In genomic region chr10:60577125-60577919, GRCm38 (mm10) we compare ENCODE assay signal across 9 mouse cellular contexts.
A peak's percentile ranks its signal among the peaks of the same experiment; 100 is the strongest.
DNase-seq lines count a peak whose midpoint lies in the region; ATAC-seq and TF ChIP-seq lines count a peak whose summit lies in the region.
"Had no signal": no experiment of that assay in that cellular context is flagged by ENCODE, and none has a peak within 500 bp of the region (broad histone marks: within the 10 kb centered on the region; RNA-seq: fewer than 3 reads in every experiment).

No protein-coding gene starts in this region.

- TF ChIP-seq EP300 in liver, postnatal 0 days (IDR thresholded peaks at IDR 0.05; ENCODE audit: low read depth) = peak; percentile 96

- WGBS in forebrain, embryonic 15.5 days = 31% methylated on average over 13 of the region's 13 CpGs
- 28% methylated on average over 13 of the region's 13 CpGs for WGBS in liver, postnatal 0 days (ENCODE audit: insufficient replicate concordance)

- TF ChIP-seq CTCF in liver, postnatal 0 days (IDR thresholded peaks at IDR 0.05; ENCODE audit: low read depth) = no peak

- H3K36me3 ChIP-seq in forebrain, embryonic 15.5 days = no peaks in the 10 kb centered on the region
- H3K36me3 ChIP-seq in liver, postnatal 0 days (replicated peaks; ENCODE audit: insufficient read depth, low read length) = no peaks in the 10 kb centered on the region

- 0 out of 2 replicates have a peak, but pooled peaks have one; percentile 20 for ATAC-seq in forebrain, embryonic 15.5 days (replicated peaks)
- ATAC-seq in hematopoietic stem cell, adult 5-6 weeks (replicated peaks in 1 of 2; ENCODE audit: insufficient read depth in 1 of 2, low FRiP score in 2 of 2, low TSS enrichment in 1 of 2, low read depth in 1 of 2, poor library complexity in 2 of 2, severe bottlenecking in 2 of 2) = peak; percentile 78 to 83
- ATAC-seq in liver, postnatal 0 days = peak; percentile 95

- H3K4me2 ChIP-seq in forebrain, embryonic 15.5 days (replicated peaks) = no peak overlapping the region
- H3K4me2 ChIP-seq in liver, postnatal 0 days (ENCODE audit: low read depth, low read length) = peak overlapping the region; percentile 27; the same call in 1 of the 2 replicates

- H3K4me3 ChIP-seq in forebrain, embryonic 15.5 days = no peak overlapping the region
- no peak overlapping the region for H3K4me3 ChIP-seq in liver, postnatal 0 days (ENCODE audit: low read depth, low read length)

- no peak overlapping the region for H3K9ac ChIP-seq in forebrain, embryonic 15.5 days (replicated peaks)
- 0 out of 2 replicates have a peak overlapping the region, but pooled peaks have one; percentile 5 for H3K9ac ChIP-seq in liver, postnatal 0 days (replicated peaks)

- no peak overlapping the region for H3K27ac ChIP-seq in forebrain, embryonic 15.5 days (replicated peaks)
- peak overlapping the region; percentile 85 for H3K27ac ChIP-seq in liver, postnatal 0 days (ENCODE audit: low read depth)

- H3K9me3 ChIP-seq in forebrain, embryonic 15.5 days = no peaks in the 10 kb centered on the region
- no peaks in the 10 kb centered on the region for H3K9me3 ChIP-seq in liver, postnatal 0 days (ENCODE audit: low read length)

- peak; percentile 36 for DNase-seq in right cerebral cortex, postnatal 4 days
- no peak for DNase-seq in right cerebral cortex, postnatal 36 days (ENCODE audit: low spot score in 2 of 2)
- DNase-seq in liver, postnatal 0 days = peak; percentile 90
- peak; percentile 91 to 96 for DNase-seq in spleen, postnatal 10 days (ENCODE audit: low spot score in 2 of 2)
- no peak for DNase-seq in thymus, postnatal 10 days (ENCODE audit: low spot score in 2 of 2)
- no peak for DNase-seq in adipocyte (ENCODE audit: low spot score)

- H3K4me1 ChIP-seq in forebrain, embryonic 15.5 days = peaks cover 8% of the 10 kb centered on the region
- H3K4me1 ChIP-seq in liver, postnatal 0 days (ENCODE audit: insufficient read depth) = peaks cover 19% of the 10 kb centered on the region

- peaks cover 13% of the 10 kb centered on the region for H3K27me3 ChIP-seq in forebrain, embryonic 15.5 days
- H3K27me3 ChIP-seq in liver, postnatal 0 days (ENCODE audit: insufficient read depth, low read length) = no peaks in the 10 kb centered on the region
- H3K27me3 ChIP-seq: Patski had no signal

Comparison
In these comparisons a context has a peak if more than half of its experiments do, and no peak if none do; other contexts are left out.
1. DNase-seq: peak in right cerebral cortex, postnatal 4 days (single experiment), liver, postnatal 0 days (single experiment) and spleen, postnatal 10 days (2 of 2); none in right cerebral cortex, postnatal 36 days (0 of 2), thymus, postnatal 10 days (0 of 2) and adipocyte (single experiment).
2. ATAC-seq: peak in every context shown above with its lines; median percentile 95 in liver, postnatal 0 days; 80 in hematopoietic stem cell, adult 5-6 weeks; 20 in forebrain, embryonic 15.5 days.